Mouse (Mus musculus): ENCODE measurements around the gene Atpaf1.

Gene Atpaf1

GRCm38 (mm10) chr4:115784769-115785510, at the start of gene Atpaf1:
Gene Atpaf1, plus strand, starts transcription at chr4:115784812.
- peak; percentile 86 for DNase-seq (ENCODE audit: low spot score)

- DNase-seq (ENCODE audit: low spot score), result no peak
These were observed 49.7 kb upstream of the Atpaf1 start for GRCm38 (mm10) chr4:115734867-115735266.

GRCm38 (mm10) chr4:115737551-115738041, 47.0 kb upstream of the Atpaf1 start, which contains the start of gene Efcab14:
Gene Efcab14, plus strand, starts transcription at chr4:115737744.
- DNase-seq (ENCODE audit: low spot score), result peak; percentile 98

GRCm38 (mm10) chr4:115738481-115738985, 46.1 kb upstream of the Atpaf1 start:
- DNase-seq (ENCODE audit: low spot score), result no peak

- DNase-seq (ENCODE audit: low spot score), result no peak
These were observed 42.0 kb upstream of the Atpaf1 start for GRCm38 (mm10) chr4:115742658-115743057.

- no peak for DNase-seq (ENCODE audit: low spot score)
These were observed 41.5 kb upstream of the Atpaf1 start for GRCm38 (mm10) chr4:115743096-115743495.

GRCm38 (mm10) chr4:115748181-115748580, 36.4 kb upstream of the Atpaf1 start:
- no peak for DNase-seq (ENCODE audit: low spot score)

GRCm38 (mm10) chr4:115749336-115749735, 35.3 kb upstream of the Atpaf1 start:
- no peak for DNase-seq (ENCODE audit: low spot score)

GRCm38 (mm10) chr4:115754101-115754500, 30.5 kb upstream of the Atpaf1 start:
- DNase-seq (ENCODE audit: low spot score), result no peak

GRCm38 (mm10) chr4:115754851-115755250, 29.8 kb upstream of the Atpaf1 start:
- no peak for DNase-seq (ENCODE audit: low spot score)

- no peak for DNase-seq (ENCODE audit: low spot score)
These were observed 23.4 kb upstream of the Atpaf1 start for GRCm38 (mm10) chr4:115761206-115761605.

GRCm38 (mm10) chr4:115764581-115764980, 20.0 kb upstream of the Atpaf1 start:
- DNase-seq (ENCODE audit: low spot score), result no peak

GRCm38 (mm10) chr4:115767647-115768467, 16.8 kb upstream of the Atpaf1 start:
- DNase-seq (ENCODE audit: low spot score), result no peak

- no peak for DNase-seq (ENCODE audit: low spot score)
These were observed 9.6 kb upstream of the Atpaf1 start for GRCm38 (mm10) chr4:115775056-115775455.

GRCm38 (mm10) chr4:115777627-115778026, 7.0 kb upstream of the Atpaf1 start:
- DNase-seq (ENCODE audit: low spot score), result no peak

- no peak for DNase-seq (ENCODE audit: low spot score)
These were observed 4.3 kb upstream of the Atpaf1 start for GRCm38 (mm10) chr4:115780269-115780668.

- DNase-seq (ENCODE audit: low spot score), result no peak
These were observed 3.7 kb upstream of the Atpaf1 start, which contains the start of gene Tex38 for GRCm38 (mm10) chr4:115780918-115781317. Gene Tex38, minus strand, starts transcription at chr4:115781018.

- DNase-seq (ENCODE audit: low spot score), result no peak
These were observed 2.4 kb upstream of the Atpaf1 start for GRCm38 (mm10) chr4:115782026-115782805.

GRCm38 (mm10) chr4:115785511-115786034, 961 bp downstream of the Atpaf1 start:
- DNase-seq (ENCODE audit: low spot score), result no peak

- DNase-seq (ENCODE audit: low spot score), result no peak
These were observed 6.3 kb downstream of the Atpaf1 start for GRCm38 (mm10) chr4:115790864-115791263.

GRCm38 (mm10) chr4:115795360-115795759, 10.7 kb downstream of the Atpaf1 start:
- DNase-seq (ENCODE audit: low spot score), result no peak

- no peak for DNase-seq (ENCODE audit: low spot score)
These were observed 15.4 kb downstream of the Atpaf1 start for GRCm38 (mm10) chr4:115799981-115800380.
